Comparison of ENCODE assay signal across 20 mouse cellular contexts in the genomic region with DNA sequence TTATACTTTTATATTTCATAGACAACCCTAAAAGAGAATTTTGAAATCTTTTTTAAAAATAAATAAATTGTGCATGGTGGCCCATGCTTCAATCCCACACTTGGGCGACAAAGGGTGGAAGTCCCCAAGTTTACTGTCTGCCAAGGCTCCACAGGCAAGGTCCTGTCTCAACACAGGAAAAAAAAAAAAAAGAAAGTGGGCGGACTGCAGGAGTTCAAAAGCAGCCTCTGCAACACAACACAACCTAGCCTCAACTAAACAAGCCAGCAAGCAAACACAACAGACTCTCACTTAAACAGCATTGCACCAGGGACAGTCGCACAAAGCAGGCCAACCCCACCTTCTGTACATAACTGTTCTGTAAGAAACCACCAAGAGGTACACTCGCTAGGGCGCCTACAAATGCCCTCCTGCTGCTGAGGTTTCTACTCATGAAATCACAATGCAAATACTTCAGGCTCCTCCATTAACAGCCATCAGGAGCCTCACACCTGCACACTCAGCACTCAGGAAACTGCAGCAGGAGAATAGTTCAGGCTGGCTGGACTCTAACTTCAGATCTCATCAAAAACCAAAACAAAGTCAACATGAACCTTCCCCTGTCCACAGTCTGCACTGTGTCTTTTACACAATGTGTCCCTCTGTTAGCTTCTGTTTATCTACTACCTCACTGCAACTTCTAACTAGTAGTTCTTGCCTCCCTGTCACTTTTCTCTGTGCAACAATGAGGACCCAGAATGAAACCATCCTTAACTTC. TPM values are rescaled to one million over a fixed set of nuclear protein-coding genes. Genes with fewer than 3 reads are reported as not detected.
DNase-seq lines count a peak whose midpoint lies in the region; ATAC-seq and TF ChIP-seq lines count a peak whose summit lies in the region.
"Had no signal": no experiment of that assay in that cellular context is flagged by ENCODE, and none has a peak within 500 bp of the region (broad histone marks: within the 10 kb centered on the region; RNA-seq: fewer than 3 reads in every experiment).

No protein-coding gene starts in this region.

- peak; percentile 11; the same call in 1 of the 2 replicates for ATAC-seq in granulocyte monocyte progenitor cell, adult 5-6 weeks (replicated peaks; ENCODE audit: poor library complexity, severe bottlenecking)
- peak; percentile 28; the same call in 1 of the 2 replicates for ATAC-seq in lung, embryonic 16.5 days (ENCODE audit: low read depth)
- no peak; the same call in 1 of the 2 replicates for ATAC-seq in stomach, postnatal 0 days (ENCODE audit: low FRiP score, low TSS enrichment)
- ATAC-seq in neural tube, embryonic 15.5 days (ENCODE audit: low FRiP score), result no peak
- ATAC-seq: CD4-positive, CD25-positive, alpha-beta regulatory T cell, adult 4 months; midbrain, embryonic 16.5 days; Patski had no signal

- H3K27me3 ChIP-seq in lung, embryonic 16.5 days (ENCODE audit: control insufficient read depth, insufficient read depth, low read depth, low read length), result no peaks in the 10 kb centered on the region
- no peaks in the 10 kb centered on the region for H3K27me3 ChIP-seq in stomach, postnatal 0 days (ENCODE audit: control insufficient read depth, insufficient read depth, low read length)
- H3K27me3 ChIP-seq in neural tube, embryonic 15.5 days (replicated peaks), result no peaks in the 10 kb centered on the region
- H3K27me3 ChIP-seq: limb, embryonic 12.5 days; neural tube, embryonic 12.5 days; Patski had no signal

- no peaks in the 10 kb centered on the region for H3K9me3 ChIP-seq in lung, embryonic 16.5 days (ENCODE audit: control insufficient read depth, low read length)
- H3K9me3 ChIP-seq in stomach, postnatal 0 days (ENCODE audit: control insufficient read depth, low read length), result no peaks in the 10 kb centered on the region
- no peaks in the 10 kb centered on the region for H3K9me3 ChIP-seq in neural tube, embryonic 15.5 days (replicated peaks)
- H3K9me3 ChIP-seq: neural tube, embryonic 12.5 days had no signal

- no peak for TF ChIP-seq CTCF in lung, adult 2 months (IDR thresholded peaks at IDR 0.05; ENCODE audit: insufficient read depth, low read length)
- no peak for TF ChIP-seq CTCF in stomach, postnatal 0 days (IDR thresholded peaks at IDR 0.05; ENCODE audit: low read depth)

- 53% methylated on average over 5 of the region's 5 CpGs for WGBS in lung, adult 2 months
- 55% methylated on average over 5 of the region's 5 CpGs for WGBS in lung, embryonic 16.5 days
- 66% methylated on average over 5 of the region's 5 CpGs for WGBS in stomach, postnatal 0 days
- WGBS in neural tube, embryonic 15.5 days, result 87% methylated on average over 5 of the region's 5 CpGs

- H3K4me3 ChIP-seq in lung, adult 2 months (replicated peaks; ENCODE audit: extremely low read depth, low read depth, low read length), result no peak overlapping the region
- no peak overlapping the region for H3K4me3 ChIP-seq in lung, embryonic 16.5 days (ENCODE audit: low read length)
- H3K4me3 ChIP-seq in stomach, postnatal 0 days (ENCODE audit: low read depth, low read length), result no peak overlapping the region
- H3K4me3 ChIP-seq in neural tube, embryonic 15.5 days (replicated peaks), result no peak overlapping the region
- H3K4me3 ChIP-seq: limb, embryonic 12.5 days; neural tube, embryonic 12.5 days had no signal

- TF ChIP-seq EP300 in stomach, postnatal 0 days (optimal IDR thresholded peaks at IDR 0.05), result no peak

- DNase-seq in lung, adult 18-20 months, result peak; percentile 64 to 72
- DNase-seq in lung, adult 2 months, result no peak
- DNase-seq in stomach, postnatal 0 days (ENCODE audit: low spot score), result peak; percentile 33
- DNase-seq in c-Kit-positive CD71-positive TER-119-positive erythroid progenitor cells, embryonic 14.5 days (ENCODE audit: low spot score), result no peak
- no peak for DNase-seq in ovary, postnatal 36 days (ENCODE audit: low spot score)
- DNase-seq: cerebellum, adult 2 months; embryo, embryonic 11 days; heart, postnatal 36 days; retina, postnatal 1 day; thymus, postnatal 25 days had no signal

- H3K27ac ChIP-seq in lung, embryonic 16.5 days (ENCODE audit: low read length), result peak overlapping the region; percentile 67
- peak overlapping the region; percentile 35 for H3K27ac ChIP-seq in stomach, postnatal 0 days (replicated peaks)
- H3K27ac ChIP-seq in neural tube, embryonic 15.5 days (replicated peaks), result no peak overlapping the region
- H3K27ac ChIP-seq: limb, embryonic 12.5 days; neural tube, embryonic 12.5 days had no signal

- no peak overlapping the region for H3K9ac ChIP-seq in lung, embryonic 16.5 days (ENCODE audit: low read length)
- H3K9ac ChIP-seq in stomach, postnatal 0 days (ENCODE audit: low read length), result no peak overlapping the region
- no peak overlapping the region for H3K9ac ChIP-seq in neural tube, embryonic 15.5 days (replicated peaks)
- H3K9ac ChIP-seq: limb, embryonic 12.5 days; neural tube, embryonic 12.5 days had no signal

- peaks cover 23% of the 10 kb centered on the region for H3K4me1 ChIP-seq in lung, adult 2 months (ENCODE audit: control insufficient read depth, insufficient read depth, low read length)
- H3K4me1 ChIP-seq in lung, embryonic 16.5 days (replicated peaks; ENCODE audit: control insufficient read depth, insufficient read depth, low read length), result peaks cover 24% of the 10 kb centered on the region
- no peaks in the 10 kb centered on the region; the same call in 1 of the 2 replicates for H3K4me1 ChIP-seq in stomach, postnatal 0 days (replicated peaks; ENCODE audit: control insufficient read depth, insufficient read depth)
- H3K4me1 ChIP-seq in neural tube, embryonic 15.5 days, result peaks cover 52% of the 10 kb centered on the region

- no peak for TF ChIP-seq POLR2A in lung, adult 2 months (IDR thresholded peaks at IDR 0.05; ENCODE audit: borderline replicate concordance, extremely low read depth, low read depth, low read length)

- no peaks in the 10 kb centered on the region for H3K36me3 ChIP-seq in lung, embryonic 16.5 days (ENCODE audit: control insufficient read depth, insufficient read depth, low read length)
- H3K36me3 ChIP-seq in stomach, postnatal 0 days (ENCODE audit: control insufficient read depth, insufficient read depth, low read length), result no peaks in the 10 kb centered on the region
- H3K36me3 ChIP-seq in neural tube, embryonic 15.5 days, result no peaks in the 10 kb centered on the region
- H3K36me3 ChIP-seq: limb, embryonic 12.5 days; neural tube, embryonic 12.5 days had no signal

- H3K4me2 ChIP-seq in lung, embryonic 16.5 days (ENCODE audit: low read depth, low read length), result peak overlapping the region; percentile 20; the same call in 1 of the 2 replicates
- H3K4me2 ChIP-seq in stomach, postnatal 0 days (replicated peaks; ENCODE audit: low read depth), result no peak overlapping the region
- no peak overlapping the region for H3K4me2 ChIP-seq in neural tube, embryonic 15.5 days
- H3K4me2 ChIP-seq: limb, embryonic 12.5 days; neural tube, embryonic 12.5 days had no signal

RNA-seq across cellular contexts. Expression of gene Rnf169, which starts 4.3 kb away (rescaled TPM):
- polyA plus RNA-seq in lung, adult 2 months (2012; rRNA removed), result 5.2 and 6.0 TPM in 2 replicates
- total RNA-seq in granulocyte monocyte progenitor cell, adult 5-6 weeks (2014; fragmentation: Nextera tagmentation), result 15.2 and 18.9 TPM in 2 replicates
- 15.7 and 17.9 TPM in 2 replicates for total RNA-seq in granulocyte monocyte progenitor cell, adult 5-6 weeks (2017)
- polyA plus RNA-seq in lung, embryonic 16.5 days (2015; fragmentation: Nextera tagmentation; extraction: Ambion mirVana), result 4.4 and 5.2 TPM in 2 replicates
- 1.8 and 2.0 TPM in 2 replicates for polyA plus RNA-seq in stomach, postnatal 0 days (2015; fragmentation: Nextera tagmentation; extraction: Ambion mirVana)
- 4.2 and 4.6 TPM in 2 replicates for polyA plus RNA-seq in neural tube, embryonic 15.5 days (2015; fragmentation: Nextera tagmentation; extraction: Ambion mirVana)

RNA-seq across cellular contexts. Expression of gene Chrdl2, which starts 30.0 kb away (rescaled TPM):
- 0.28 and 0.29 TPM in 2 replicates for polyA plus RNA-seq in lung, adult 2 months (2012; rRNA removed)
- not detected in 2 replicates for total RNA-seq in granulocyte monocyte progenitor cell, adult 5-6 weeks (2014; fragmentation: Nextera tagmentation)
- not detected in 2 replicates for total RNA-seq in granulocyte monocyte progenitor cell, adult 5-6 weeks (2017)
- polyA plus RNA-seq in lung, embryonic 16.5 days (2015; fragmentation: Nextera tagmentation; extraction: Ambion mirVana), result 0.35 TPM in 1 of 2 replicates, not detected in the other
- 0.44 and 2.0 TPM in 2 replicates for polyA plus RNA-seq in stomach, postnatal 0 days (2015; fragmentation: Nextera tagmentation; extraction: Ambion mirVana)
- polyA plus RNA-seq in neural tube, embryonic 15.5 days (2015; fragmentation: Nextera tagmentation; extraction: Ambion mirVana), result 0.28 and 0.37 TPM in 2 replicates
- total RNA-seq: adrenal gland, postnatal 4 days; heart, adult 8-10 months had no signal
- polyA plus RNA-seq: CD4-positive, CD25-positive, alpha-beta regulatory T cell, adult 4 months had no signal

Comparison
In these comparisons a context has a peak if more than half of its experiments do, and no peak if none do; other contexts are left out.
1. DNase-seq: peak in lung, adult 18-20 months (2 of 2) and stomach, postnatal 0 days (single experiment); none in lung, adult 2 months (single experiment), c-Kit-positive CD71-positive TER-119-positive erythroid progenitor cells, embryonic 14.5 days (single experiment) and ovary, postnatal 36 days (single experiment).
2. ATAC-seq: peak in granulocyte monocyte progenitor cell, adult 5-6 weeks (single experiment) and lung, embryonic 16.5 days (single experiment); none in stomach, postnatal 0 days (single experiment) and neural tube, embryonic 15.5 days (single experiment).